Mouse (Mus musculus) frontal cortex, postnatal 14 days (tissue): Measurements from ENCODE around the gene Ifi27l2b.

Source experiments
- DNase-seq, 2 experiments: peaks; one replicate each; pipeline ENCODE4 v3.0.0; 2022; ENCODE audit warnings: low spot score in 2 of 2

The Ifi27l2b gene

GRCm38 (mm10) chr12:103437601-103438000 lies 19.4 kb downstream of the Ifi27l2b start:
- DNase-seq, result no peak

DNA sequence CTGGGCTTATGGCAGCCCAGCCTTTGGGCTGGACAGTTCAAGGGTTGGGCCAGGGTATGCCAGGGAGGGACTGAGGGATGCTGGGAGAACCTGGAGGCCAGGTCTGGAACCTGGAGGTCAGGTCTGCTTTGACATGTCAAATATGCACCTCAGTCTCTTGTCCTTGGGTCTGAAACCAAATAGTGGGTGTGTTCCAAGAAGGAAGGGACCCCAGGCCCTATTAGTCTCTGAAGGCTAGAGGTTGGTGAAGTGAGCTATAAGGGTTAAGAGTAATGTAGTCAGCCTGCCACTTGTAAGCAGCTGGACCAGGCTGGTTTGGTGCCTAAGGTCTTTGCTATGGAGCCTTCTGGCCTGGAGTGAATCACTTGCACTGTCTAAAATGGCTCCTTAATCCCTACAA lies 22.2 kb downstream of the Ifi27l2b start:
- no peak for DNase-seq

DNA sequence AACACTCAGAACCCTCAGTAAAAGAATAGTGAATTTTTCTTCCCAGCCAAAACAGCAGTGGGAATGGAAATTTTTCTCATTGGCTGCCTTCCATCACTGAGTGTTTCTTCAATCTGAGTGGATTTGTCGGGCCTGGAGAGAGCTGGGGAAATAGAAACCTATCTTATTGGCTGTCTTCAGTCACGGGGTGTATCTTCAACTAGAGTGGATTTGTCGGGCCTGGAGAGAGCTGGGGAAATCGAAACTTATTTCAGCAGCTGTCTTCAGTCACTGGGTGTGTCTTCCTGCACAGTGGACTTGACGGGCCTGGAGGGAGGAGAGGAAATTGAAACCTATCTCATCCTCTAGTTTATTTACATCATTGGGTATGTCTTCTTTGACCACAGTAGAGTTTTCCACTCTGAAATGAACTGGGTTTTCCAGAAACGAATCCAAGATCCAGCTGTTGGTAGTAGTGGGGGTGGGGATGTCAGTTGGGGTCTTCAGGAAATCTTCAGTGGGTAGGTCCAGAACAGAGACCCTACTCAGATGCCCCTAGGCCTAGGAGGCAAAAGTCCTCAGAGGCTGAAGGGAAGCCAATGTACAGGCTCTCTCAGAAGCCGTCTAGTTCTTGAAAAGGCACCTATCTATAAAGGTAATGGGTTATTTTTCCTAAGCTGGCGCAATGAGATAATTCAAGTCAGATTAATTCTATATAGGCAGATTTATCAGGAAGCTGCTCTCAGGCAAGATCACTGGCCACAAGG lies 22.9 kb downstream of the Ifi27l2b start, which contains the start of gene Ifi27:
Gene Ifi27, plus strand, starts transcription at position 226 of the 746 bp plus-strand sequence.
- no peak for DNase-seq

DNA sequence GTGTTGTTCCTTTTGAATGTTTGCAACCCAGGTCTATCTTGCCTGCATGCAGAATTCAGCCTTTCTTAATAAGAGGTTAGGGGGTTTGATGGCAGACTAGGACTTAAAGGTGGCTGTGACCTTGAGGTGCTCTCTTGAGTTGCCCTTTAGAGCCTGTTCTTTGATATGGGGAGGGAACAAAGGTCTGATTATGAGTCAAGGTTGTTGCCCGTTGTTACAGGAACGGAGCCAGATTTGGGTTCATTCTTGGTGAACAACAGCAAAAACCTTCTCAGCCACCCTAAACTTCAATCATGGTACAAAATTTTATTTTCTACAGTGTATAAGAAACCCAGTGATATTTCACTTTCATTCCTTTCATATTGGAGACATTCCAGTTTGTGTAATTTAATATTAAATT lies 23.6 kb downstream of the Ifi27l2b start:
- no peak for DNase-seq

DNA sequence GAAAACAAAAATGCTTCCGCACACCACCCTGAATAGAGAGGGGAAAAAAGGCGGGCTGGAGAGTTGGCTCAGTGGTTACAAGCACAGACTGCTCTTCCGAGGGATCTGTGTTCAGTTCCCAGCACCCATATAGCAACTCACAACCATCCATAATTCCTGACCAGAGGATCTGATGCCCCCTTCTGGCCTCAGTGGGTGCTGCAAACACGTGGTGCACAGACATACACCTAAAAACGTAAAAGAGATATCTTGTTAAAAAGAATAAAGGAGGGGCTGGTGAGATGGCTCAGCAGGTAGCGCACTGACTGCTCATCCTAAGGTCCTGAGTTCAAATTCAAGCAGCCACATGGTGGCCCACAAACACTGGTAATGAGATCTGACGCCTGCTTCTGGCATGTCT lies 30.3 kb downstream of the Ifi27l2b start:
- no peak for DNase-seq

DNA sequence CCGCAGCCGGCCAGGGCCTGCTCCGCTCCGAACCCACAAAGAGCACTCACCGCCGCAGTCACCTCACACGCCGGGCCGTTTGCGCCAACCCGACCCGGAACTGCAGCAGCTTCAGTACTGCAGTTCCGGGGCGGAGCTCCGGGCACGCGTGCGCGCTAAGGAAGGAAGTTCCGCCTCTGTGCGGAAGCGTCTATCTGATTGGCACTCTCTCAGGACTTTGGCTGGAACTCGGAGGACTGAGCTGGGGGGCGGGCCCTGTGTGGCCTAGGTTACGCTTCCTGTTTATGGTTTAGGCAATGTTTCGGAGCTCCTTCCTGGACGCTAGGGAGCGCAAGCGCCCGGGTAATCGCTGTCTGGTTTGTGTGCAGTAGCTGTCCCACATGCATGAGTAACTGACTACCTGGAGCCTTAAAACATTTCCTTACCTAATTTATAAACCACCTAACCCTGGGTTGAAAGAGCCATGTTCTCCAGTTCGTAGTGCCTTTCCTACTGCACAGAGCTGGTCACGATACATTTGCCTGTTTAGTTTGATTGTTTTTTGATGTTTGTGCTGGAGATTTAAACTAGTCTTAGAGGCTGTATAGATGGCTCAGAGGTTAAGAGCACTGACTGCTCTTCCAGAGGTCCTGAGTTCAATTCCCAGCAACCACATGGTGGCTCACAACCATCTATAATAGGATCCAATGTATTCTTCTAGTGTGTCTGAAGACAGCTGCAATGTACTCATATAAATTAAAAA lies 31.1 kb downstream of the Ifi27l2b start, which contains the start of gene Ddx24:
Gene Ddx24, minus strand, starts transcription at position 102 of the 742 bp plus-strand sequence.
- peak; percentile 96 to 98 for DNase-seq

GRCm38 (mm10) chr12:103425016-103425728 lies 31.9 kb downstream of the Ifi27l2b start:
- DNase-seq, result no peak

DNA sequence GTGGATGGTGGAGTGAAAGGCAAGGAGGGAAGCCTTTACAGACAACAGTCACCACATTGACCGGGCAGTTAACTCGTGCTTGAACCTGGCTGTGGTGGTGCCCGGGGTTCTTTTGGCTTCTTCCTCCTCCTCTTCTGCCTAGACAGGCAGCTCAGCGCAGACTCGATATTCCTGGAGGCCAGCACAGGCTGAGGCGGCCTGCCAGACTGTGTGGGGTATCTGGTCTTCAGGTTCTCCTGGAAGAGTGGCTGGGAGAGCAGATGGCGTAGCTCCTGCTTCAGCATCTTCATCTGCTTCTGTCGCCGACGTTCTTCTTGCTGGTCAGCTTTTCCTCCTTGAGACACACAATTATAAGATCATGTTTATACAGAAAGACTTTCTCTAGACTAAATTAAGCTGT lies 48.9 kb downstream of the Ifi27l2b start:
- DNase-seq, result no peak

- DNase-seq, result no peak
Observed at GRCm38 (mm10) chr12:103407720-103408119, 49.3 kb downstream of the Ifi27l2b start, which contains the start of gene 9330161L09Rik. Gene 9330161L09Rik, minus strand, starts transcription at chr12:103407820.

GRCm38 (mm10) chr12:103404131-103404530 lies 52.9 kb downstream of the Ifi27l2b start:
- no peak for DNase-seq
